Mouse (Mus musculus): ENCODE measurements around the gene Ccnl1. TPM values are rescaled to one million over a fixed set of nuclear protein-coding genes. Genes with fewer than 3 reads are reported as not detected.

Gene Ccnl1
- total RNA-seq, 2 experiments from 2014 or later: 91.1 to 99.3 TPM

GRCm38 (mm10) chr3:65926426-65926825 is 31.6 kb downstream of the Ccnl1 start:
- no peak for DNase-seq

GRCm38 (mm10) chr3:65925058-65925740 is 32.9 kb downstream of the Ccnl1 start:
- no peak for DNase-seq

- DNase-seq: no peak
These were observed 35.6 kb downstream of the Ccnl1 start for GRCm38 (mm10) chr3:65922420-65922819.

DNA sequence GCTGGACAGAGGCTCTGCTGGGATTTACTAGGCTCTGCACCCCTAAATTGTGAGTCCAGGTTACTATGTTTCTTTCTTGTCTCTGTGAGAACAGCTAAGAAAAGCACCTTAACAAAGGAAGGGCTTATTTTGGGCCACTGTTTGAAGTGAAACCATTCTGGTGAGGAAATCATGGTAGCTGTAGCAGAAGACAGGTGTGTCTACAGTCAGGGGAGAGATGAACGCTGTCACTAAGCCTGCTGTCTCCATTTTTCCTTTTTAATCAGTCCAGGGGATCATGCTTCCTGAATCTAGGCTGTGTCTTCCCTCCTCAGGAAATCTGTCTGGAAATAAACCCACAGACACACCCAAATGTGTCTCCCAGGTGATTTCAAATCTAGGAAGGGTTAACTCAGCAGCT is 36.4 kb downstream of the Ccnl1 start:
- no peak for DNase-seq

GRCm38 (mm10) chr3:65919016-65919415 is 39.0 kb downstream of the Ccnl1 start:
- DNase-seq: no peak

DNA sequence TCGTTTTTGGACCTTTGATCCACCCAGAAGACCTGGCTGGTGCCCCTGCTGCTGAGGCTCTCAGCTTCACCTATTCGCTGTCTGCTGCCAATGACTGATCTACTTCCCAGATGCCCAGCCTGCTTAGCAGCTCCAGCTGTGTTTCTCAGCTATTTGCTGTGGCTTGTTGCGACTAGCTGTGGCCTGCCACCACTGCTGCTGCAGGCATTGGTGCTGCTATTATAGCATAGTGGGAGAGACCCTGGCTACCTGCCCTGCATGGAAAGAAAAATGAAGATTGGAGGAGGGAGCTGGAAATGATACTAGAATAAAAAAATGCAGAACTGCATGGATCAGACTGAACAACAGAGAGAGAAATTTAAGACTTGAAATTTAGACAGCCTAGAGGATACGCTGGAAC is 45.1 kb downstream of the Ccnl1 start:
- no peak for DNase-seq

GRCm38 (mm10) chr3:65912217-65912616 is 45.8 kb downstream of the Ccnl1 start:
- no peak for DNase-seq

DNA sequence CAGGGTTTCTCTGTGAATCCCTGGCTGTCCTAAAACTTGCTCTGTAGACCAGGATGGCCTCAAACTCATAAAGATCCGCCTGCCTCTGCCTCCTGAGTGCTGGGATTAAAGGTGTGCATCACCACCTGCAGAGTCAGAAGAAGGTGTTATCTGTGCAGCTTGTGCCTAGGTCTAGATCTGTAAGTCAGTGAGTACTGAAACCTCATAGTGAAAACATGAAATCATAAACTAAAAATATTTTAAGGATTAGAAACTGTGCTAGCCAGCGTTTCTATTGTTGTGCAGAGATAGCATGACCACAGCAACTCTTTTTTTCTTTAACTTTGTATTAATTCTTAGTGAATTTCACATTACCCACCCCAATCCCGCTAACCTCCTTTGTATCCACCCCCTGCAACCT is 46.8 kb downstream of the Ccnl1 start:
- DNase-seq: no peak

- no peak for DNase-seq
These were observed 48.6 kb downstream of the Ccnl1 start for GRCm38 (mm10) chr3:65909454-65909853.

GRCm38 (mm10) chr3:65907536-65907935 is 50.5 kb downstream of the Ccnl1 start:
- DNase-seq: no peak

DNA sequence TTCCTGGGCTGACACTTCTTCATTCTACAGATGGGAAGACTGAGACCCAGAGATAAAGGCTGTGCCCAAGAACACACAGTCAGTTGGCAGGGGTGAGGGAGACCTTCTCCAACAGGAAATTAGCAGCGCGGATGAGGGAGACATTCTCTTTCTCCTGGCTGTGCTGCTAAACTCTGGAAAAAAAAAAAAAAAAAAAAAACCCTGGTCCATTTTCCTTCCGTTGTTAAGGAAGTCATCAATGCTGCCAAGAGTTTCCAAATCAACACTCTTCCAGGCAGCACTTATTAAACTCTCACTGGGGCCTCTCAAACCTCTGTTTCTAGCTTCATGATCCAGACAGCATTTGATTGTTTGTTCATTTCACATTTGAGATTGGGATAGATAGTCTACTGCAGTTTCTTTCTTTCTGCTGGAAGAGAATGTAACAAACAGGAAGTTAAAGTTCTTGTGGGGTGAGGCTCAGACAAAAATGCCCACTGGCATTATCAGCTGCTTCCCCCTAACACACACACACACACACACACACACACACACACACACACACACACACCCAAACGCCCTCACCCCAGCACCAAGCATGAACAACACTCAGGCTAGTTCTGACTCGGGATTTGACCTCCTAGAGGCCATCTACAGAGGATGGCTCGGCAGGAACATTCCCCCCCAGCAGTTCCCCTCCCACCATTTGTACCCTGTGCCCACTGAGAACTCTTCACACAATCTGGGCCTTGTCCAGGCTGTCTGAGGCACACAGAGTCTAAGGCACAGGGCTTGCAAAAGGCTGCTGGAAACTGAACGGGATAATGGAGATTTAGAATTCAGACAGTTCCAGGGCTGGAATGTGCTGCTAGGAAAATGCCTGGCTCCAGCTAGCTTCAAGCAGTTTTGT is 52.5 kb downstream of the Ccnl1 start:
- no peak for DNase-seq

DNA sequence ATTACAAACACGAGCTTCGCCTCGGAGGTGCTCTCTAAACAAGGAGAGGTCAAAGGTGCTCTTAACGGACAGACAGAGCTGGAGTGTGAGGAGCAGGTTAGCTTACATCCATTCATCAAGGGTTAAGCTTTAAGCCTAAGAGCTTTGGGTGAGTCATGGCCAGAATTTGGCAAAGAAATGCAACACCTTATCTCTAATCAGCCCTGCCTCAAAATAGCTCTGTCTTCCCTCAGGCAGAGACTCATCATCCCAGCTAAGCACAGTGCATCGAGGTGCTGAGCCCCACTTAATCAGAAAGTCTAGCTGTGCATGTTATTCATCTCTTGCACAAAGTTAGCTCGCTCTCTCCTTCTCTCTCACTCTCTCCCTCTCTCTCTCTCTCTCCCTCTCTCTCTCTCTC is 53.3 kb downstream of the Ccnl1 start:
- DNase-seq: peak; percentile 33

- no peak for DNase-seq
These were observed 53.9 kb downstream of the Ccnl1 start for GRCm38 (mm10) chr3:65904106-65904505.

GRCm38 (mm10) chr3:65898598-65899278 is 59.3 kb downstream of the Ccnl1 start:
- no peak for DNase-seq

- DNase-seq: peak; percentile 26
These were observed 60.6 kb downstream of the Ccnl1 start for GRCm38 (mm10) chr3:65897233-65897993.

Measured in adrenal gland, postnatal 10 days (tissue).